Mouse (Mus musculus) kidney, adult 2 months (tissue): ENCODE measurements at regions not wholly inside any gene's neighbourhood (a gene's known extent, or its start where the extent isn't known, plus 50 kb on each side); places are given as distances from the start of the nearest gene placed in this dataset.

Experiments
- DNase-seq: peaks from one replicate; pipeline ENCODE4 v3.0.0; 2021
- H3K27ac ChIP-seq: fragments of 200-500 bp; 2 replicates; pipeline ENCODE4 v1.5.1; 2012; ENCODE audit warnings: low read depth, low read length, control low read depth, inconsistent platforms; ENCODE audit not compliant: insufficient read depth
- H3K27me3 ChIP-seq: fragments of 200-500 bp; replicated peaks from 2 replicates; pipeline ENCODE4 v1.6.1; 2012; ENCODE audit warnings: mild to moderate bottlenecking, moderate library complexity, low read length, inconsistent platforms; ENCODE audit not compliant: control insufficient read depth, insufficient read depth
- H3K36me3 ChIP-seq: fragments of 200-500 bp; 2 replicates; pipeline ENCODE4 v1.6.1; 2012; ENCODE audit warnings: mild to moderate bottlenecking, moderate library complexity, low read length, inconsistent platforms; ENCODE audit not compliant: control insufficient read depth, insufficient read depth
- H3K4me1 ChIP-seq: fragments of 200-500 bp; 2 replicates; pipeline ENCODE4 v1.6.1; 2011; ENCODE audit warnings: low read length; ENCODE audit not compliant: control insufficient read depth, insufficient read depth
- H3K4me3 ChIP-seq: fragments of 200-500 bp; 2 replicates; pipeline ENCODE4 v1.5.1; 2011; ENCODE audit warnings: mild to moderate bottlenecking, low read depth, low read length, control low read depth; ENCODE audit not compliant: insufficient read depth
- CTCF ChIP-seq: fragments of 200-500 bp; conservative IDR thresholded peaks from 2 replicates; pipeline ENCODE4 v1.5.1; 2011; ENCODE audit warnings: low read depth, mild to moderate bottlenecking, control low read depth, low read length, moderate library complexity, mixed read lengths; ENCODE audit not compliant: insufficient read depth, insufficient read length
- POLR2A ChIP-seq: fragments of 200-500 bp; IDR thresholded peaks from one replicate; pipeline ENCODE4 v1.6.1; 2011; ENCODE audit warnings: low read depth, low read length, control low read depth
- WGBS: fragments of 180-500 bp; shearing (Covaris S2); methylation state at CpG from one replicate; pipeline ENCODE4 v1.1.7; 2018; 5-methylcytosine and 5-hydroxymethylcytosine counted together

DNA sequence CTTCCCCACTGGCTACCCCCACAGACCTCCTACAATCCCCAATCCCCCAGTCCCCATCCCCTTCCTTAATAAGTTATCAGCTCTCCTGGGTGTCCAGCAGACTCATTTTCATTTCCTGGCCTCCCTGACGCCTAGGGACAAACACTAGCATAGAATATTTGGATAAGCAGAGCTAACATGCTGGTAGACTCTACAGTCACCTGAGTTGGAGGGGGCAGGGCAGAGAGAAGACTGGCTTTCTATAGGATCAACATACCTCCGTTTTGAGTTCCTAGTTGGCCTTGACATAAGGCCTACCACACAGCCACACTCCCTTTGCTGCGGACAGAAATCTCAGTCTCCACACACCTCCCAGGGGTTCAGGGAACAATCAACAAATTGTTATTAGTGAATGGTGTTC, 205.2 kb upstream of the Rreb1 start:
- 69% methylated on average over 3 of the region's 3 CpGs for WGBS

DNA sequence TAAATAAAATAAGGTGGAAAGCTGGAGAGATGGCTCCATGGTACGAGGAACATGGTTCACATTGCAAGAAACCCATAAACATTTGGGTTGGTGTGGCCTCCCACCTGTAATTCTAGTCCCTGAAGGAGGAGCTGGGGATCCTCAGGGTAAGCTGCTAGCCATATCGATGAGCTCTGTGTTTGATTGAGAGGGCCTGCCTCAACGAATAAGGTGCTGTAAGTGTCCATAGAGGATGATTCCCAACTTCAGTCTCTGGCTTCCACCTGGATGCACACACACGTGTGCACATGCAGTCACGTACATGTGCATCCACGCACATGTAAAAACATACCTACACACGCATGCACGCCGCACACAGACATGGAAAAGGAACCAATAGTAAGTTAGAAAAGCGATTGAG, 199.0 kb upstream of the Rreb1 start:
- Histone ChIP-seq H3K27ac (no peak overlapping the region), H3K4me1 (no peaks in the 10 kb centered on the region), H3K27me3 (no peaks in the 10 kb centered on the region), H3K4me3 (no peak overlapping the region), H3K36me3 (no peaks in the 10 kb centered on the region)
- WGBS, result 88% methylated on average over 10 of the region's 10 CpGs
- no peak for DNase-seq
- TF ChIP-seq CTCF (no peak), POLR2A (no peak)

More for the DNA sequence above, 205.2 kb upstream of the Rreb1 start:
- no peaks in the 10 kb centered on the region for H3K4me1 ChIP-seq
- H3K27ac ChIP-seq, result no peak overlapping the region
- TF ChIP-seq CTCF, result no peak
- no peak for TF ChIP-seq POLR2A
- no peak overlapping the region for H3K4me3 ChIP-seq
- DNase-seq, result no peak
- no peaks in the 10 kb centered on the region for H3K36me3 ChIP-seq
- H3K27me3 ChIP-seq, result no peaks in the 10 kb centered on the region

DNA sequence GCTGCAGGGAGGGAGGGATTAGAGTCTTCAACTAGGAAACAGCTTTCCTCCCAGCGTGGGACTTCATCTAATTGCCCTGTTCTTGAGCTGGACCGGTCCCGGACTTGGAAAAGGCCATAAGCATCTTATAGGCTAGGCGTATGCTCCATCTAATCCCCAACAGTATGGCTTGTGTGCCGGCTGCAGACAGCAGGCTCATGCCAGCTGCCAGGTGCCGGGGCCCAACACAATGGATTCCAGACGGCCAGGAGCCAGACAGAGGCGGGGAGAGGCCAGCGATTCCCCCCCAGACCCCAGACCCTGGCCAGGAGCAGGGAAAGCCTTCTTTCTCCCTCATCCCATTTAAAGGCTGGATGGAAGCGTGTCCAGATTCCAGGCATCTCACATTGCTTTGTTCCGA, 198.4 kb upstream of the Rreb1 start:
- H3K4me3 ChIP-seq, result no peak overlapping the region
- no peak overlapping the region for H3K27ac ChIP-seq
- TF ChIP-seq POLR2A, result no peak
- TF ChIP-seq CTCF, result no peak
- no peak for DNase-seq
- no peaks in the 10 kb centered on the region for H3K36me3 ChIP-seq
- WGBS, result 72% methylated on average over 11 of the region's 11 CpGs
- H3K27me3 ChIP-seq, result no peaks in the 10 kb centered on the region
- H3K4me1 ChIP-seq, result no peaks in the 10 kb centered on the region

DNA sequence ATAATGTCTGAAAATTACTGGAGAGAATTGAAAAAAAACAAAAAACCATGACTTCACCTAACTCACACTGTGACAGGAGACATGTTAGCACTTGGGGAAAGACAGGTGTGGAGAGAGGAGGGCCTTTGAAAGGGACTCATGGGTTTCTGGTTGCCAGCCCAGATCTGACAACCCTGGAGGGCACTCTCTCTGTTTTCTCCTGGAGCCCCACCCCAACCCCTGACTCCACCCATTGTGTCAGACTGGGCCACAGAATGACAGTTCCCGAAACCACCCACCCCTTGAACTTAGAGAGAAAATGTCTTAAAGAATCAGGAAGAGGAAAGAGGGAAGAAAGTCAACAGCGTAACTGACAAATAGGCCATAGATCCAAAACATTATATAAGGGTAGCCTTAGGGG, 197.4 kb upstream of the Rreb1 start:
- Histone ChIP-seq H3K27ac (no peak overlapping the region), H3K4me3 (no peak overlapping the region), H3K27me3 (no peaks in the 10 kb centered on the region), H3K4me1 (no peaks in the 10 kb centered on the region), H3K36me3 (no peaks in the 10 kb centered on the region)
- DNase-seq, result no peak
- 86% methylated on average over 2 of the region's 2 CpGs for WGBS
- TF ChIP-seq POLR2A, result no peak
- no peak for TF ChIP-seq CTCF

DNA sequence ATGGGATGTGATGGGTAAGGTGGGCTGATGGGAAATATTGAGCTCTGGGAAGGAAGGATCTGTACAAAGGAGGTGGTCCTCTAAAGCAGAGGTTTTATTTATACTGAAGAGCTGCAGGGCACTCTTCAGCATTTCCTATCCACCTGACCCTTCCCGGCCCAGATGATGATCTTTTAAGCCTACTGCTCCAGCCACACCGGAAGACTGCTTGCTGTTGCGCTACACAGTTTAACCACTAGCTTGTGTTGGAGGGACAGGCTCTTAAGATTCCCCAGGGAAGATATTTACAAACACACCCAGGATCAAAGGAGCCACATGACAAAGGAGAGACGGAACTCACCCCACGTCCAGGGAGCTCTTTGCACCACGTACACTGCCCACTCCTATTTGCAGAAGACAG, 196.8 kb upstream of the Rreb1 start:
- TF ChIP-seq CTCF (no peak), POLR2A (no peak)
- H3K4me3 ChIP-seq, result no peak overlapping the region
- no peak for DNase-seq
- H3K27me3 ChIP-seq, result no peaks in the 10 kb centered on the region
- no peaks in the 10 kb centered on the region for H3K36me3 ChIP-seq
- 85% methylated on average over 6 of the region's 6 CpGs for WGBS
- H3K4me1 ChIP-seq, result no peaks in the 10 kb centered on the region
- H3K27ac ChIP-seq, result no peak overlapping the region

DNA sequence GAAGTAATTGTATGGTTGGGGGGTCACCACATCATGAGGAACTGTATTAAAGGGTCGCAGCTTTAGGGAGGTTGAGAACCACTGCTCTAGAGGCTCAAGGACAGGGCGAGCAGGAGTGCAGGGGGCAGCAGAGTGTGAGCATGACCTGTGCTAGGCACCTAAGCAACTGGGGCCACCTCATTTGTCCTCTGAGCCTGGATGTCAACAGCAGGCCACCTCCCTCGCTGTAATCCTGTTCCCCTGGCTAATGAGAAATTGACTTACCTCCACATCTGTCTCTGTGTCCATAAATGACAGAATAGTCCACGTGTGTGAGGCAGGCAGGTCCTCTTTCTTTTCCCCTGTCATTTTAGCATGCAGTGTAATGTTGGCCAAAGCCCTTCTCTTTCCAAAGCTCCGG, 192.7 kb upstream of the Rreb1 start:
- WGBS, result 91% methylated on average over 5 of the region's 5 CpGs
- Histone ChIP-seq H3K27me3 (no peaks in the 10 kb centered on the region), H3K4me3 (no peak overlapping the region), H3K27ac (no peak overlapping the region), H3K4me1 (no peaks in the 10 kb centered on the region), H3K36me3 (no peaks in the 10 kb centered on the region)
- TF ChIP-seq CTCF (no peak), POLR2A (no peak)
- DNase-seq, result no peak

DNA sequence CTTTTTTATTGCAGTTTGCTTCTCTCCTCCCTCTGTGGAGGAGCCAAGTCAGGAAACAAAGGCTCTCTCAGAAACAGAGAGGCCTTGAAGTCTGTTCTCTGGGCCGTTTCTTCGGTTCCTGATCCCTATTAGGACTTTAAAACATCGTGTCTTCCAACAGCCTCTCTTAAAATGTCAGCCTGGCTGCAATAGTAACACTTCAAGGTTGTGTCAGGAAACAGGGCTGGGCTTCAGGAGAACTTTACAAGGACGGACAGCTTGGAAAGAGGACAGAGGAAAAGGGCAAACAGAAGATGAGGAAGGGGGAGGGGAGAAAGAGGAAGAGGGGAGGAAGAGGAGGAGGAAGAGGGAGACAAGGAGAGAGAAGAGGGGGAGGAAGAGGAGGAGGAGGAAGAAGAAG, 191.7 kb upstream of the Rreb1 start:
- 46% methylated on average over 4 of the region's 4 CpGs for WGBS
- TF ChIP-seq POLR2A (no peak), CTCF (no peak)
- Histone ChIP-seq H3K27me3 (no peaks in the 10 kb centered on the region), H3K4me3 (no peak overlapping the region), H3K36me3 (no peaks in the 10 kb centered on the region), H3K27ac (no peak overlapping the region), H3K4me1 (no peaks in the 10 kb centered on the region)
- DNase-seq, result no peak

DNA sequence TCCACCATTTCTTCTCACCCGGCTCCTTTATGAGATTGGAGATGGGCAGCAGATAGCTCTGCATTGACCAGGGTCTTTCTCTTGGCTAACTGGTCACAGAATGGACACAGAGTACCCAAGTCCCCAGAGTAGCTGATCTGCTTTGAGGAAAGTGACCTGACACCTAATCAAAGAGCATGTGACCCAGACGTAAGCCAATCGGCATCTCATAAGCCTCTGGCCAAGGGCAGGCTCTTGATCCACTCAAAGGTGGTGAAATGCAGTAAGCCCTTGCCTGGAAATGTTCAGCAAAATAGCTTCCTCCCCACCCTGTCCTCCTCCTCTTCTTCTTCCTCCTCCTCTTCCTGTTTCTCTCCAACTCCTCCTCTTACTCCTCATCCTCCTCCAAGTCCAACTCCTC, 190.3 kb upstream of the Rreb1 start:
- TF ChIP-seq POLR2A (no peak), CTCF (no peak)
- Histone ChIP-seq H3K27ac (no peak overlapping the region), H3K4me3 (no peak overlapping the region), H3K4me1 (no peaks in the 10 kb centered on the region), H3K27me3 (no peaks in the 10 kb centered on the region), H3K36me3 (no peaks in the 10 kb centered on the region)
- WGBS, result 94% methylated on average over 3 of the region's 3 CpGs
- no peak for DNase-seq
